Mouse (Mus musculus) heart, postnatal 36 days (tissue): ENCODE results near the gene Blvrb. TPM values are rescaled to one million over a fixed set of nuclear protein-coding genes. Genes with fewer than 3 reads are reported as not detected.

Source experiments
- DNase-seq, 2 experiments: peaks; one replicate each; pipeline ENCODE4 v3.0.0; 2021 to 2022
- intact Hi-C: fragments of 180-260 bp; cut with DNase I; formaldehyde crosslinking; loops from one replicate; pipeline ENCODE4 v1.15.1; 2025
- total RNA-seq, 2 experiments: library from RNA; stranded (reverse); gene quantifications; 2 replicates each; pipeline ENCODE4 v1.2.3; 2021

Blvrb gene
- total RNA-seq, 2 experiments from 2014 or later, result 29.9 to 31.8 TPM

- peak; percentile 29 to 31 for DNase-seq
These were observed 836 bp downstream of the Blvrb start for GRCm38 (mm10) chr7:27448421-27449206.

GRCm38 (mm10) chr7:27449256-27449862, 1.6 kb downstream of the Blvrb start:
- intact Hi-C loops, result no loop called here
- peak; percentile 73 to 83 for DNase-seq

More at GRCm38 (mm10) chr7:27448421-27449206, 836 bp downstream of the Blvrb start:
- intact Hi-C loops, result no loop called here

- intact Hi-C loops, result no loop called here
- DNase-seq, result no peak
These were observed 3.6 kb downstream of the Blvrb start for GRCm38 (mm10) chr7:27451359-27451758.

- intact Hi-C loops, result no loop called here
These were observed 4.5 kb downstream of the Blvrb start for GRCm38 (mm10) chr7:27452206-27452770.

GRCm38 (mm10) chr7:27454461-27455121, 6.8 kb downstream of the Blvrb start:
- DNase-seq, result no peak

More at GRCm38 (mm10) chr7:27452206-27452770, 4.5 kb downstream of the Blvrb start:
- DNase-seq, result no peak

GRCm38 (mm10) chr7:27455273-27455672, 7.5 kb downstream of the Blvrb start:
- intact Hi-C loops, result no loop called here
- DNase-seq, result no peak

More at GRCm38 (mm10) chr7:27454461-27455121, 6.8 kb downstream of the Blvrb start:
- intact Hi-C loops, result no loop called here

GRCm38 (mm10) chr7:27458614-27459013, 10.8 kb downstream of the Blvrb start:
- DNase-seq, result no peak
- intact Hi-C loops, result no loop called here

- DNase-seq, result no peak
- intact Hi-C loops, result no loop called here
These were observed 11.9 kb downstream of the Blvrb start for GRCm38 (mm10) chr7:27459640-27460039.

- intact Hi-C loops, result no loop called here
- DNase-seq, result no peak
These were observed 12.7 kb downstream of the Blvrb start for GRCm38 (mm10) chr7:27460477-27460876.

- DNase-seq, result no peak
- intact Hi-C loops, result no loop called here
These were observed 19.9 kb downstream of the Blvrb start for GRCm38 (mm10) chr7:27467648-27468047.

GRCm38 (mm10) chr7:27471390-27472120, 23.8 kb downstream of the Blvrb start:
- intact Hi-C loops, result loop anchor here (5.0 kb wide), 1 partner anchor 114 kb away; the partner anchor contains the start of genes Gm20479 and Shkbp1
- no peak for DNase-seq

GRCm38 (mm10) chr7:27472596-27472995, 24.8 kb downstream of the Blvrb start:
- peak in 1 of 2 experiments; percentile 42 for DNase-seq
- intact Hi-C loops, result loop anchor here (5.0 kb wide), 1 partner anchor 115 kb away; the partner anchor contains the start of genes Gm20479 and Shkbp1

GRCm38 (mm10) chr7:27473156-27473834, 25.5 kb downstream of the Blvrb start, which contains the start of gene Sertad3:
Sertad3 (plus strand) TSS chr7:27473768.
- peak; percentile 100 for DNase-seq
- intact Hi-C loops, result loop anchor here (5.0 kb wide), 1 partner anchor 116 kb away; the partner anchor contains the start of genes Gm20479 and Shkbp1

- no peak for DNase-seq
- intact Hi-C loops, result loop anchor here (2.0 to 5.0 kb wide), 2 partner anchors 17 to 117 kb away; partner anchors contain the start of genes Gm20479 and Shkbp1
These were observed 26.2 kb downstream of the Blvrb start for GRCm38 (mm10) chr7:27473835-27474489.

GRCm38 (mm10) chr7:27474490-27474954, 26.7 kb downstream of the Blvrb start:
- DNase-seq, result peak; percentile 96 to 98
- intact Hi-C loops, result loop anchor here (2.0 to 5.0 kb wide), 2 partner anchors 16 to 117 kb away; partner anchors contain the start of genes Gm20479 and Shkbp1

- DNase-seq, result no peak
- intact Hi-C loops, result loop anchor here (1.0 to 2.0 kb wide), 2 partner anchors 15 to 51 kb away; no protein-coding TSS in a partner anchor
These were observed 27.8 kb downstream of the Blvrb start for GRCm38 (mm10) chr7:27475596-27475995.

GRCm38 (mm10) chr7:27476098-27476635, 28.4 kb downstream of the Blvrb start:
- no peak for DNase-seq
- intact Hi-C loops, result no loop called here

GRCm38 (mm10) chr7:27478561-27478960, 30.8 kb downstream of the Blvrb start:
- no peak for DNase-seq
- intact Hi-C loops, result no loop called here
